Mouse (Mus musculus) neural tube, embryonic 14.5 days (tissue): Measurements from ENCODE around the gene Arhgap25. TPM values are rescaled to one million over a fixed set of nuclear protein-coding genes. Genes with fewer than 3 reads are reported as not detected.

Experiments
- ATAC-seq: fragments of 200-750 bp; cut with Nextera tagmentation; 2 replicates; pipeline ENCODE4 v1.8.0; 2017; ENCODE audit warnings: low read depth, mild to moderate bottlenecking, moderate TSS enrichment, moderate library complexity
- H3K27ac ChIP-seq: fragments of 300-500 bp; sonication (generic); 2 replicates; pipeline ENCODE4 v1.5.1; 2014; ENCODE audit warnings: low read depth, mild to moderate bottlenecking, control low read depth, low read length, moderate library complexity, mixed read lengths
- H3K27me3 ChIP-seq: fragments of 300-500 bp; sonication (generic); 2 replicates; pipeline ENCODE4 v1.6.1; 2014; ENCODE audit warnings: low read length; ENCODE audit not compliant: control insufficient read depth, insufficient read depth
- H3K36me3 ChIP-seq: fragments of 300-500 bp; sonication (generic); 2 replicates; pipeline ENCODE4 v1.6.1; 2014; ENCODE audit warnings: low read length, mixed read lengths; ENCODE audit not compliant: control insufficient read depth, insufficient read depth
- H3K4me1 ChIP-seq: fragments of 300-500 bp; sonication (generic); 2 replicates; pipeline ENCODE4 v1.6.1; 2014; ENCODE audit warnings: low read length; ENCODE audit not compliant: control insufficient read depth, insufficient read depth
- H3K4me2 ChIP-seq: fragments of 300-500 bp; sonication (generic); 2 replicates; pipeline ENCODE4 v1.6.1; 2014; ENCODE audit warnings: mild to moderate bottlenecking, low read depth, low read length, control low read depth
- H3K4me3 ChIP-seq: fragments of 300-500 bp; sonication (generic); 2 replicates; pipeline ENCODE4 v1.5.1; 2014; ENCODE audit warnings: low read depth, low read length, control low read depth, mixed read lengths
- H3K9ac ChIP-seq: fragments of 300-500 bp; sonication (generic); replicated peaks from 2 replicates; pipeline ENCODE4 v1.6.1; 2014; ENCODE audit warnings: low read depth, mild to moderate bottlenecking, control low read depth, low read length, mixed read lengths
- H3K9me3 ChIP-seq: fragments of 300-500 bp; sonication (generic); 2 replicates; pipeline ENCODE4 v1.6.1; 2016; ENCODE audit warnings: low read length; ENCODE audit not compliant: control insufficient read depth
- WGBS: fragments of 180-500 bp; shearing (Covaris S2); extraction: QIAGEN DNeasy Blood & Tissue Kit; methylation state at CpG from one replicate; pipeline ENCODE4 v1.1.7; 2014; 5-methylcytosine and 5-hydroxymethylcytosine counted together
- polyA plus RNA-seq: library from polyadenylated mRNA; unstranded; fragments of >200 nt; fragmentation: Nextera tagmentation; extraction: Ambion mirVana; gene quantifications from 2 replicates; pipeline ENCODE4 v1.2.1, GENCODE M21; 2014

The Arhgap25 gene
- polyA plus RNA-seq, 1 experiment from 2014 or later = 2.3 TPM

GRCm38 (mm10) chr6:87517753-87518409 lies 15.2 kb downstream of the Arhgap25 start:
- H3K4me3 ChIP-seq = no peak overlapping the region
- no peak overlapping the region for H3K27ac ChIP-seq
- H3K4me2 ChIP-seq = no peak overlapping the region
- no peaks in the 10 kb centered on the region for H3K27me3 ChIP-seq
- 88% methylated on average over 4 of the region's 4 CpGs for whole genome bisulfite sequencing
- no peaks in the 10 kb centered on the region for H3K36me3 ChIP-seq
- H3K9ac ChIP-seq = no peak overlapping the region
- no peaks in the 10 kb centered on the region for H3K9me3 ChIP-seq
- no peaks in the 10 kb centered on the region for H3K4me1 ChIP-seq
- ATAC-seq = no peak

- no peak overlapping the region for H3K27ac ChIP-seq
- no peaks in the 10 kb centered on the region for H3K9me3 ChIP-seq
- H3K4me2 ChIP-seq = no peak overlapping the region
- no peaks in the 10 kb centered on the region for H3K27me3 ChIP-seq
- ATAC-seq = no peak
- no peak overlapping the region for H3K4me3 ChIP-seq
- no peaks in the 10 kb centered on the region for H3K4me1 ChIP-seq
- no peaks in the 10 kb centered on the region for H3K36me3 ChIP-seq
- WGBS = 86% methylated on average over 4 of the region's 4 CpGs
- H3K9ac ChIP-seq = no peak overlapping the region
Observed at GRCm38 (mm10) chr6:87514321-87514720, 18.7 kb downstream of the Arhgap25 start.

GRCm38 (mm10) chr6:87513046-87513767 lies 19.9 kb downstream of the Arhgap25 start:
- Histone ChIP-seq H3K27ac (no peak overlapping the region), H3K4me2 (no peak overlapping the region), H3K9me3 (no peaks in the 10 kb centered on the region), H3K4me3 (no peak overlapping the region), H3K27me3 (no peaks in the 10 kb centered on the region), H3K36me3 (no peaks in the 10 kb centered on the region), H3K4me1 (no peaks in the 10 kb centered on the region), H3K9ac (no peak overlapping the region)
- ATAC-seq = peak; percentile 58; the same call in 1 of the 2 replicates
- 76% methylated on average over 12 of the region's 12 CpGs for WGBS

- no peak overlapping the region for H3K4me3 ChIP-seq
- H3K27me3 ChIP-seq = no peaks in the 10 kb centered on the region
- WGBS = 82% methylated on average over 4 of the region's 4 CpGs
- H3K36me3 ChIP-seq = no peaks in the 10 kb centered on the region
- H3K4me1 ChIP-seq = no peaks in the 10 kb centered on the region
- no peak overlapping the region for H3K4me2 ChIP-seq
- ATAC-seq = no peak
- no peaks in the 10 kb centered on the region for H3K9me3 ChIP-seq
- H3K9ac ChIP-seq = no peak overlapping the region
- no peak overlapping the region for H3K27ac ChIP-seq
Observed at GRCm38 (mm10) chr6:87510999-87511398, 22.1 kb downstream of the Arhgap25 start.

GRCm38 (mm10) chr6:87509806-87510205 lies 23.3 kb downstream of the Arhgap25 start:
- H3K27ac ChIP-seq = no peak overlapping the region
- 98% methylated on average over 2 of the region's 2 CpGs for WGBS
- H3K9ac ChIP-seq = no peak overlapping the region
- no peak for ATAC-seq
- no peaks in the 10 kb centered on the region for H3K4me1 ChIP-seq
- no peaks in the 10 kb centered on the region for H3K36me3 ChIP-seq
- no peaks in the 10 kb centered on the region for H3K27me3 ChIP-seq
- H3K9me3 ChIP-seq = no peaks in the 10 kb centered on the region
- H3K4me2 ChIP-seq = no peak overlapping the region
- H3K4me3 ChIP-seq = no peak overlapping the region

GRCm38 (mm10) chr6:87504875-87505274 lies 28.2 kb downstream of the Arhgap25 start:
- no peak overlapping the region for H3K4me3 ChIP-seq
- no peak overlapping the region for H3K9ac ChIP-seq
- H3K4me1 ChIP-seq = no peaks in the 10 kb centered on the region
- ATAC-seq = no peak
- H3K36me3 ChIP-seq = no peaks in the 10 kb centered on the region
- no peak overlapping the region for H3K4me2 ChIP-seq
- H3K27me3 ChIP-seq = no peaks in the 10 kb centered on the region
- no peak overlapping the region for H3K27ac ChIP-seq
- WGBS = 78% methylated on average over 7 of the region's 7 CpGs
- no peaks in the 10 kb centered on the region for H3K9me3 ChIP-seq

GRCm38 (mm10) chr6:87503976-87504375 lies 29.1 kb downstream of the Arhgap25 start:
- 74% methylated on average over 5 of the region's 5 CpGs for WGBS
- Histone ChIP-seq H3K4me1 (no peaks in the 10 kb centered on the region), H3K27ac (no peak overlapping the region), H3K9me3 (no peaks in the 10 kb centered on the region), H3K27me3 (no peaks in the 10 kb centered on the region), H3K36me3 (no peaks in the 10 kb centered on the region), H3K9ac (no peak overlapping the region), H3K4me2 (no peak overlapping the region), H3K4me3 (no peak overlapping the region)
- ATAC-seq = no peak

GRCm38 (mm10) chr6:87503536-87503935 lies 29.5 kb downstream of the Arhgap25 start:
- H3K36me3 ChIP-seq = no peaks in the 10 kb centered on the region
- no peak overlapping the region for H3K4me2 ChIP-seq
- H3K27me3 ChIP-seq = no peaks in the 10 kb centered on the region
- H3K9me3 ChIP-seq = no peaks in the 10 kb centered on the region
- H3K4me1 ChIP-seq = no peaks in the 10 kb centered on the region
- no peak overlapping the region for H3K27ac ChIP-seq
- H3K4me3 ChIP-seq = no peak overlapping the region
- no peak overlapping the region for H3K9ac ChIP-seq
- 95% methylated on average over 1 of the region's 1 CpGs for WGBS
- ATAC-seq = no peak

- WGBS = 83% methylated on average over 10 of the region's 10 CpGs
- Histone ChIP-seq H3K36me3 (no peaks in the 10 kb centered on the region), H3K4me2 (no peak overlapping the region), H3K9me3 (no peaks in the 10 kb centered on the region), H3K9ac (no peak overlapping the region), H3K27me3 (no peaks in the 10 kb centered on the region), H3K4me3 (no peak overlapping the region), H3K27ac (no peak overlapping the region), H3K4me1 (no peaks in the 10 kb centered on the region)
- no peak for ATAC-seq
Observed at GRCm38 (mm10) chr6:87502831-87503286, 30.2 kb downstream of the Arhgap25 start.
